10 mouse cellular contexts compared by ENCODE assay signal in the genomic region with DNA sequence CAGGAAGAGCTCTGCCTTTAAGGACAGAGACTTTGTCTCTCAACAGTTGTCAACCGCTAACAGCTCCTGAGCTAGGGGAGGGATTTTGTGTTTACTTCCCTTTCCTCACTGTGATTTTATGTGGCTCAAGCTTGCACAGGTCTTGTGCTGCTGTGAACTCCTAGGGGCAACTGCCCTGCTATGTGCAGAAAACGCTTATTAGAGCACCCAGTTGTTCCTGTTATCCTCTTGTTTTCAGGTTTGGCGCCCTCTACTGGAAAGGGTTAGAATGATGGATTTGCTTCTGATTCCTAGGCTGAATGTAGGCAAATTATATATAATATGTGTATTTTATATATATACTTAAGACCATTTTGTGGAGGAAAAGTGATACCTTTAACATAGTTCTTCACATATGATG. TPM values are rescaled to one million over a fixed set of nuclear protein-coding genes. Genes with fewer than 3 reads are reported as not detected.
A peak's percentile ranks its signal among the peaks of the same experiment; 100 is the strongest.
DNase-seq lines count a peak whose midpoint lies in the region; ATAC-seq and TF ChIP-seq lines count a peak whose summit lies in the region.
"Had no signal": no experiment of that assay in that cellular context is flagged by ENCODE, and none has a peak within 500 bp of the region (broad histone marks: within the 10 kb centered on the region; RNA-seq: fewer than 3 reads in every experiment).

No protein-coding gene starts in this region.

- TF ChIP-seq RAD21 in CH12.LX (IDR thresholded peaks at IDR 0.05; ENCODE audit: low read depth, low read length) = peak; percentile 46

- no peaks in the 10 kb centered on the region for H3K79me2 ChIP-seq in CH12.LX (replicated peaks; ENCODE audit: control insufficient read depth, extremely low read depth, insufficient read depth, poor library complexity, severe bottlenecking)

- in situ Hi-C loops in CH12.LX (cut with MboI; ENCODE audit: low pct_ligation_motif_present, low pct_unique_long_range_greater_than_20kb, low sequenced_read_pairs) = loop anchor here (5.0 kb wide), 1 partner anchor 129 kb away; no protein-coding TSS in a partner anchor

- H3K4me2 ChIP-seq in hindbrain, postnatal 0 days (ENCODE audit: low read depth, low read length) = no peak overlapping the region
- H3K4me2 ChIP-seq in hindbrain, embryonic 12.5 days (replicated peaks) = no peak overlapping the region
- H3K4me2 ChIP-seq in CH12.LX (ENCODE audit: insufficient read depth, low read depth, poor library complexity, severe bottlenecking) = no peak overlapping the region
- no peak overlapping the region for H3K4me2 ChIP-seq in embryonic facial prominence, embryonic 14.5 days (ENCODE audit: low read depth, low read length)
- no peak overlapping the region for H3K4me2 ChIP-seq in midbrain, embryonic 16.5 days (ENCODE audit: low read length)
- H3K4me2 ChIP-seq: embryonic facial prominence, embryonic 15.5 days had no signal

- TF ChIP-seq CTCF in hindbrain, postnatal 0 days (IDR thresholded peaks at IDR 0.05; ENCODE audit: low read depth) = peak; percentile 64
- peak; percentile 62 to 79 for TF ChIP-seq CTCF in CH12.LX (conservative IDR thresholded peaks at IDR 0.05 in 1 of 2, IDR thresholded peaks at IDR 0.05 in 1 of 2; ENCODE audit: low read depth in 2 of 2, low read length in 2 of 2)
- peak; percentile 57; the same call in 1 of the 2 replicates for TF ChIP-seq CTCF in small intestine, adult 2 months (IDR thresholded peaks at IDR 0.05; ENCODE audit: extremely low read depth, insufficient read length, insufficient replicate concordance, low read depth, low read length)

- dilution Hi-C loops in CH12.LX (cut with MboI; ENCODE audit: extremely low pct_ligation_motif_present, extremely low pct_unique_long_range_greater_than_20kb, low sequenced_read_pairs) = no loop called here

- no peak for ATAC-seq in hindbrain, postnatal 0 days
- ATAC-seq in hindbrain, embryonic 12.5 days (ENCODE audit: low FRiP score) = no peak
- ATAC-seq in embryonic facial prominence, embryonic 14.5 days (ENCODE audit: low read depth) = no peak
- ATAC-seq in midbrain, embryonic 16.5 days = no peak

- no peaks in the 10 kb centered on the region for H3K4me1 ChIP-seq in hindbrain, postnatal 0 days (ENCODE audit: insufficient read depth, low read length)
- no peaks in the 10 kb centered on the region for H3K4me1 ChIP-seq in hindbrain, embryonic 12.5 days
- no peaks in the 10 kb centered on the region for H3K4me1 ChIP-seq in CH12.LX (ENCODE audit: control insufficient read depth in 1 of 2, insufficient read depth in 2 of 2)
- no peaks in the 10 kb centered on the region for H3K4me1 ChIP-seq in embryonic facial prominence, embryonic 14.5 days (ENCODE audit: control insufficient read depth, insufficient read depth, low read length)
- no peaks in the 10 kb centered on the region for H3K4me1 ChIP-seq in small intestine, adult 2 months (ENCODE audit: control insufficient read depth, insufficient read depth, insufficient read length, low read length)
- no peaks in the 10 kb centered on the region for H3K4me1 ChIP-seq in midbrain, embryonic 16.5 days (ENCODE audit: control insufficient read depth, insufficient read depth, low read length)
- H3K4me1 ChIP-seq: embryonic facial prominence, embryonic 15.5 days had no signal

- TF ChIP-seq POLR2A in CH12.LX (IDR thresholded peaks at IDR 0.05; ENCODE audit: low read depth, low read length) = no peak
- TF ChIP-seq POLR2A in small intestine, adult 2 months (IDR thresholded peaks at IDR 0.05; ENCODE audit: low read depth, low read length) = no peak

- TF ChIP-seq EP300 in CH12.LX (IDR thresholded peaks at IDR 0.05; ENCODE audit: low read length) = no peak

- intact Hi-C loops in left cerebral cortex, postnatal 14 days (cut with DNase I) = loop anchor here (2.0 to 10.0 kb wide), 2 partner anchors 72 to 124 kb away; a partner anchor contains a TSS

- WGBS in hindbrain, postnatal 0 days = 32% methylated on average over 3 of the region's 3 CpGs
- WGBS in hindbrain, embryonic 12.5 days = 37% methylated on average over 3 of the region's 3 CpGs
- 33% methylated on average over 3 of the region's 3 CpGs for WGBS in embryonic facial prominence, embryonic 14.5 days
- WGBS in small intestine, adult 2 months = 25% methylated on average over 3 of the region's 3 CpGs
- 31% methylated on average over 3 of the region's 3 CpGs for WGBS in midbrain, embryonic 16.5 days

- peak; percentile 40 for DNase-seq in hindbrain, postnatal 0 days (ENCODE audit: low spot score)
- DNase-seq in CH12.LX (ENCODE audit: extremely low read depth) = peak; percentile 70
- peak; percentile 45 for DNase-seq in adipocyte (ENCODE audit: low spot score)
- peak; percentile 8 for DNase-seq in embryonic facial prominence, embryonic 14.5 days (ENCODE audit: low spot score)
- DNase-seq in left cerebral cortex, postnatal 14 days (ENCODE audit: low spot score in 2 of 2) = peak; percentile 9 to 27

- H3K27ac ChIP-seq in hindbrain, postnatal 0 days = no peak overlapping the region
- no peak overlapping the region for H3K27ac ChIP-seq in hindbrain, embryonic 12.5 days
- H3K27ac ChIP-seq in CH12.LX (ENCODE audit: insufficient read depth, low read depth) = no peak overlapping the region
- H3K27ac ChIP-seq in embryonic facial prominence, embryonic 14.5 days (replicated peaks; ENCODE audit: low read depth, low read length) = no peak overlapping the region
- H3K27ac ChIP-seq in small intestine, adult 2 months (ENCODE audit: insufficient read depth, low read depth, low read length) = no peak overlapping the region
- H3K27ac ChIP-seq in midbrain, embryonic 16.5 days (ENCODE audit: low read length) = no peak overlapping the region
- H3K27ac ChIP-seq: embryonic facial prominence, embryonic 15.5 days had no signal

- H3K9me3 ChIP-seq in hindbrain, postnatal 0 days (ENCODE audit: low read length) = no peaks in the 10 kb centered on the region
- H3K9me3 ChIP-seq in hindbrain, embryonic 12.5 days (replicated peaks) = no peaks in the 10 kb centered on the region
- H3K9me3 ChIP-seq in CH12.LX (replicated peaks; ENCODE audit: low read length) = no peaks in the 10 kb centered on the region
- H3K9me3 ChIP-seq in embryonic facial prominence, embryonic 14.5 days (ENCODE audit: control insufficient read depth, low read length) = no peaks in the 10 kb centered on the region
- no peaks in the 10 kb centered on the region for H3K9me3 ChIP-seq in midbrain, embryonic 16.5 days (replicated peaks; ENCODE audit: control insufficient read depth, low read length, poor library complexity, severe bottlenecking)
- H3K9me3 ChIP-seq: embryonic facial prominence, embryonic 15.5 days had no signal

- H3K36me3 ChIP-seq in hindbrain, postnatal 0 days (ENCODE audit: insufficient read depth, low read length) = no peaks in the 10 kb centered on the region
- H3K36me3 ChIP-seq in hindbrain, embryonic 12.5 days = no peaks in the 10 kb centered on the region
- no peaks in the 10 kb centered on the region for H3K36me3 ChIP-seq in CH12.LX (replicated peaks in 1 of 2; ENCODE audit: control insufficient read depth in 1 of 2, insufficient read depth in 1 of 2, low read length in 1 of 2)
- no peaks in the 10 kb centered on the region for H3K36me3 ChIP-seq in embryonic facial prominence, embryonic 14.5 days (ENCODE audit: control insufficient read depth, insufficient read depth, low read length)
- H3K36me3 ChIP-seq in small intestine, adult 2 months (ENCODE audit: control insufficient read depth, insufficient read depth, low read length) = no peaks in the 10 kb centered on the region
- H3K36me3 ChIP-seq in midbrain, embryonic 16.5 days (ENCODE audit: control insufficient read depth, insufficient read depth, low read length) = no peaks in the 10 kb centered on the region
- H3K36me3 ChIP-seq: embryonic facial prominence, embryonic 15.5 days had no signal

- H3K9ac ChIP-seq in hindbrain, postnatal 0 days (replicated peaks; ENCODE audit: low read length) = no peak overlapping the region
- H3K9ac ChIP-seq in hindbrain, embryonic 12.5 days = no peak overlapping the region
- H3K9ac ChIP-seq in CH12.LX (ENCODE audit: insufficient read depth, low read depth) = no peak overlapping the region
- no peak overlapping the region for H3K9ac ChIP-seq in embryonic facial prominence, embryonic 14.5 days (ENCODE audit: low read depth, low read length)
- no peak overlapping the region for H3K9ac ChIP-seq in midbrain, embryonic 16.5 days (ENCODE audit: low read depth, low read length)
- H3K9ac ChIP-seq: embryonic facial prominence, embryonic 15.5 days had no signal

- no peak overlapping the region for H3K4me3 ChIP-seq in hindbrain, postnatal 0 days (ENCODE audit: low read length)
- H3K4me3 ChIP-seq in hindbrain, embryonic 12.5 days = no peak overlapping the region
- no peak overlapping the region for H3K4me3 ChIP-seq in CH12.LX (replicated peaks in 1 of 3; ENCODE audit: low read depth in 2 of 3, low read length in 2 of 3, poor library complexity in 1 of 3)
- H3K4me3 ChIP-seq in embryonic facial prominence, embryonic 14.5 days (ENCODE audit: low read depth, low read length) = no peak overlapping the region
- H3K4me3 ChIP-seq in small intestine, adult 2 months (ENCODE audit: low read depth, low read length) = no peak overlapping the region
- H3K4me3 ChIP-seq in midbrain, embryonic 16.5 days (ENCODE audit: low read depth, low read length) = no peak overlapping the region
- H3K4me3 ChIP-seq: embryonic facial prominence, embryonic 15.5 days had no signal

- no peaks in the 10 kb centered on the region for H3K27me3 ChIP-seq in hindbrain, postnatal 0 days (ENCODE audit: insufficient read depth, low read length)
- H3K27me3 ChIP-seq in hindbrain, embryonic 12.5 days = no peaks in the 10 kb centered on the region
- H3K27me3 ChIP-seq in CH12.LX (replicated peaks) = no peaks in the 10 kb centered on the region
- no peaks in the 10 kb centered on the region for H3K27me3 ChIP-seq in embryonic facial prominence, embryonic 14.5 days (replicated peaks; ENCODE audit: control insufficient read depth, insufficient read depth, low read length)
- H3K27me3 ChIP-seq in small intestine, adult 2 months (ENCODE audit: control insufficient read depth, insufficient read depth, low read length) = no peaks in the 10 kb centered on the region
- no peaks in the 10 kb centered on the region for H3K27me3 ChIP-seq in midbrain, embryonic 16.5 days (ENCODE audit: control insufficient read depth, insufficient read depth, low read depth, low read length)
- H3K27me3 ChIP-seq: embryonic facial prominence, embryonic 15.5 days had no signal

RNA-seq across cellular contexts. Expression of a gene that starts 1.6 kb away (rescaled TPM):
- not detected in 2 replicates for total RNA-seq in hindbrain, postnatal 0 days (2014; rRNA removed)
- polyA plus RNA-seq in hindbrain, postnatal 0 days (2015; fragmentation: Nextera tagmentation; extraction: Ambion mirVana) = not detected in 2 replicates
- not detected in 2 replicates for polyA plus RNA-seq in hindbrain, embryonic 12.5 days (2016; fragmentation: Nextera tagmentation; extraction: Ambion mirVana)
- total RNA-seq in CH12.LX (2012; rRNA removed) (not detected in 2 replicates), CH12.LX (2014; rRNA removed) (not detected in 2 replicates)
- polyA plus RNA-seq in CH12.LX (2012; ENCODE audit: insufficient read length, low read depth) = not detected in 2 replicates
- not detected in 2 replicates for polyA plus RNA-seq in embryonic facial prominence, embryonic 14.5 days (2014; fragmentation: Nextera tagmentation; extraction: Ambion mirVana)
- total RNA-seq in left cerebral cortex, postnatal 14 days (2021) = not detected
- not detected in 2 replicates for polyA plus RNA-seq in small intestine, adult 2 months (2012; rRNA removed)
- polyA plus RNA-seq in midbrain, embryonic 16.5 days (2015; fragmentation: Nextera tagmentation; extraction: Ambion mirVana) = not detected in 2 replicates
- polyA plus RNA-seq: limb, embryonic 14.5 days had no signal

RNA-seq across cellular contexts. Expression of a gene that starts 18.6 kb away (rescaled TPM):
- not detected in 2 replicates for total RNA-seq in hindbrain, postnatal 0 days (2014; rRNA removed)
- polyA plus RNA-seq in hindbrain, postnatal 0 days (2015; fragmentation: Nextera tagmentation; extraction: Ambion mirVana) = not detected in 2 replicates
- polyA plus RNA-seq in hindbrain, embryonic 12.5 days (2016; fragmentation: Nextera tagmentation; extraction: Ambion mirVana) = not detected in 2 replicates
- not detected in 2 replicates for total RNA-seq in CH12.LX (2012; rRNA removed)
- total RNA-seq in CH12.LX (2014; rRNA removed) = not detected in 2 replicates
- polyA plus RNA-seq in CH12.LX (2012; ENCODE audit: insufficient read length, low read depth) = not detected in 2 replicates
- polyA plus RNA-seq in embryonic facial prominence, embryonic 14.5 days (2014; fragmentation: Nextera tagmentation; extraction: Ambion mirVana) = 0.08 TPM in 1 of 2 replicates, not detected in the other
- not detected for total RNA-seq in left cerebral cortex, postnatal 14 days (2021)
- not detected in 2 replicates for polyA plus RNA-seq in small intestine, adult 2 months (2012; rRNA removed)
- polyA plus RNA-seq in midbrain, embryonic 16.5 days (2015; fragmentation: Nextera tagmentation; extraction: Ambion mirVana) = not detected in 2 replicates
- polyA plus RNA-seq: limb, embryonic 14.5 days had no signal

RNA-seq across cellular contexts. Expression of a gene that starts 22.0 kb away (rescaled TPM):
- total RNA-seq in hindbrain, postnatal 0 days (2014; rRNA removed) = not detected in 2 replicates
- polyA plus RNA-seq in hindbrain, postnatal 0 days (2015; fragmentation: Nextera tagmentation; extraction: Ambion mirVana) = not detected in 2 replicates
- polyA plus RNA-seq in hindbrain, embryonic 12.5 days (2016; fragmentation: Nextera tagmentation; extraction: Ambion mirVana) = not detected in 2 replicates
- total RNA-seq in CH12.LX (2012; rRNA removed) = not detected in 2 replicates
- not detected in 2 replicates for total RNA-seq in CH12.LX (2014; rRNA removed)
- not detected in 2 replicates for polyA plus RNA-seq in CH12.LX (2012; ENCODE audit: insufficient read length, low read depth)
- not detected in 2 replicates for polyA plus RNA-seq in embryonic facial prominence, embryonic 14.5 days (2014; fragmentation: Nextera tagmentation; extraction: Ambion mirVana)
- not detected for total RNA-seq in left cerebral cortex, postnatal 14 days (2021)
- not detected in 2 replicates for polyA plus RNA-seq in small intestine, adult 2 months (2012; rRNA removed)
- polyA plus RNA-seq in midbrain, embryonic 16.5 days (2015; fragmentation: Nextera tagmentation; extraction: Ambion mirVana) = not detected in 2 replicates
- polyA plus RNA-seq: embryonic facial prominence, embryonic 15.5 days; limb, embryonic 14.5 days had no signal

RNA-seq across cellular contexts. Expression of a gene that starts 28.0 kb away (rescaled TPM):
- total RNA-seq in hindbrain, postnatal 0 days (2014; rRNA removed) = not detected in 2 replicates
- polyA plus RNA-seq in hindbrain, postnatal 0 days (2015; fragmentation: Nextera tagmentation; extraction: Ambion mirVana) = not detected in 2 replicates
- polyA plus RNA-seq in hindbrain, embryonic 12.5 days (2016; fragmentation: Nextera tagmentation; extraction: Ambion mirVana) = not detected in 2 replicates
- total RNA-seq in CH12.LX (2012; rRNA removed) (not detected in 2 replicates), CH12.LX (2014; rRNA removed) (not detected in 2 replicates)
- polyA plus RNA-seq in CH12.LX (2012; ENCODE audit: insufficient read length, low read depth) = not detected in 2 replicates
- not detected in 2 replicates for polyA plus RNA-seq in embryonic facial prominence, embryonic 14.5 days (2014; fragmentation: Nextera tagmentation; extraction: Ambion mirVana)
- total RNA-seq in left cerebral cortex, postnatal 14 days (2021) = under 1 TPM in 1 of 2 experiments, not detected in 1; 0.13 TPM
- not detected in 2 replicates for polyA plus RNA-seq in small intestine, adult 2 months (2012; rRNA removed)
- polyA plus RNA-seq in midbrain, embryonic 16.5 days (2015; fragmentation: Nextera tagmentation; extraction: Ambion mirVana) = not detected in 2 replicates
- polyA plus RNA-seq: embryonic facial prominence, embryonic 15.5 days; limb, embryonic 14.5 days had no signal

RNA-seq across cellular contexts. Expression of a gene that starts 39.1 kb away (rescaled TPM):
- not detected in 2 replicates for total RNA-seq in hindbrain, postnatal 0 days (2014; rRNA removed)
- not detected in 2 replicates for polyA plus RNA-seq in hindbrain, postnatal 0 days (2015; fragmentation: Nextera tagmentation; extraction: Ambion mirVana)
- polyA plus RNA-seq in hindbrain, embryonic 12.5 days (2016; fragmentation: Nextera tagmentation; extraction: Ambion mirVana) = not detected in 2 replicates
- not detected in 2 replicates for total RNA-seq in CH12.LX (2012; rRNA removed)
- not detected in 2 replicates for total RNA-seq in CH12.LX (2014; rRNA removed)
- polyA plus RNA-seq in CH12.LX (2012; ENCODE audit: insufficient read length, low read depth) = 0.16 TPM in 1 of 2 replicates, not detected in the other
- 0.14 TPM in 1 of 2 replicates, not detected in the other for polyA plus RNA-seq in embryonic facial prominence, embryonic 14.5 days (2014; fragmentation: Nextera tagmentation; extraction: Ambion mirVana)
- total RNA-seq in left cerebral cortex, postnatal 14 days (2021) = under 1 TPM; 0.08 to 0.15 TPM
- polyA plus RNA-seq in small intestine, adult 2 months (2012; rRNA removed) = not detected in 2 replicates
- polyA plus RNA-seq in midbrain, embryonic 16.5 days (2015; fragmentation: Nextera tagmentation; extraction: Ambion mirVana) = not detected in 2 replicates
- polyA plus RNA-seq: limb, embryonic 14.5 days had no signal

Comparison
In these comparisons a context has a peak if more than half of its experiments do, and no peak if none do; other contexts are left out.
1. DNase-seq: peak in every context shown above with its lines; median percentile 70 in CH12.LX; 45 in adipocyte; 40 in hindbrain, postnatal 0 days; 18 in left cerebral cortex, postnatal 14 days; 8 in embryonic facial prominence, embryonic 14.5 days.